Mouse (Mus musculus): Measurements from ENCODE around the gene Smagp. TPM values are rescaled to one million over a fixed set of nuclear protein-coding genes. Genes with fewer than 3 reads are reported as not detected.

Gene Smagp
- total and polyA plus RNA-seq, 3 experiments = 0.55 to 7.0 (median 3.2) TPM

DNA sequence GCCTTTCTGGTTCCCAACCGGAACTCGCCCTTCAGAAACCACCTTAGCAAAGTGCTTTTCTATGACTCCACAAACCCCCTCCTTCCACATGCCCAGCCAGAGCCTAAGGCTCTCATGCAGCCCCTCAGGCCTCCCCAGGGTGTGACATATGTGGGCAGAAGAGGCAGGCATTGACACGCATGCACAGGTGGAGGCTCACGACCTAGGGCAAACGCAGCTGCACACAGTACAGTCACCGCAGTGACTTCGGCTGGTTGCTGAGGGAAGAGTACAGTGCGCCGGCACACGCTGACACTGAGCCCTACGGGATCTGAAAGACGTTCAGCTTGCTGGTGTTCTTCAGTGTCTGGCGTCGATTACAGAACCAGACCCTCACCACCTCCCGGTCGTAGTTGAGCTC is 58.8 kb downstream of the Smagp start:
- Histone ChIP-seq H3K27me3 (replicated peaks) (no peaks in the 10 kb centered on the region), H3K79me2 (replicated peaks; ENCODE audit: control insufficient read depth, extremely low read depth, insufficient read depth, poor library complexity, severe bottlenecking) (no peaks in the 10 kb centered on the region), H3K36me3 (replicated peaks in 1 of 2; ENCODE audit: control insufficient read depth in 1 of 2, insufficient read depth in 1 of 2, low read length in 1 of 2) (peaks cover 0 to 20% of the 10 kb centered on the region in 2 experiments), H3K27ac (ENCODE audit: insufficient read depth, low read depth) (no peak overlapping the region), H3K4me3 (replicated peaks in 1 of 3; ENCODE audit: low read depth in 2 of 3, low read length in 2 of 3, poor library complexity in 1 of 3) (no peak overlapping the region), H3K9ac (ENCODE audit: insufficient read depth, low read depth) (no peak overlapping the region), H3K9me3 (replicated peaks; ENCODE audit: low read length) (no peaks in the 10 kb centered on the region), H3K4me2 (ENCODE audit: insufficient read depth, low read depth, poor library complexity, severe bottlenecking) (no peak overlapping the region), H3K4me1 (ENCODE audit: control insufficient read depth in 1 of 2, insufficient read depth in 2 of 2) (no peaks in the 10 kb centered on the region)
- dilution Hi-C loops (cut with MboI; ENCODE audit: extremely low pct_ligation_motif_present, extremely low pct_unique_long_range_greater_than_20kb, low sequenced_read_pairs) (no loop called here), in situ Hi-C loops (cut with MboI; ENCODE audit: low pct_ligation_motif_present, low pct_unique_long_range_greater_than_20kb, low sequenced_read_pairs) (no loop called here)
- TF ChIP-seq SMC3 (IDR thresholded peaks at IDR 0.05; ENCODE audit: low read depth, low read length) (no peak), HCFC1 (IDR thresholded peaks at IDR 0.05; ENCODE audit: low read depth, low read length) (no peak), GABPA (IDR thresholded peaks at IDR 0.05; ENCODE audit: insufficient replicate concordance, low read depth, low read length) (no peak), MXI1 (IDR thresholded peaks at IDR 0.05; ENCODE audit: low read depth, low read length) (no peak), EP300 (IDR thresholded peaks at IDR 0.05; ENCODE audit: low read length) (no peak), MAFK (IDR thresholded peaks at IDR 0.05; ENCODE audit: insufficient replicate concordance, low read length) (no peak)
- DNase-seq (ENCODE audit: extremely low read depth) = no peak

DNA sequence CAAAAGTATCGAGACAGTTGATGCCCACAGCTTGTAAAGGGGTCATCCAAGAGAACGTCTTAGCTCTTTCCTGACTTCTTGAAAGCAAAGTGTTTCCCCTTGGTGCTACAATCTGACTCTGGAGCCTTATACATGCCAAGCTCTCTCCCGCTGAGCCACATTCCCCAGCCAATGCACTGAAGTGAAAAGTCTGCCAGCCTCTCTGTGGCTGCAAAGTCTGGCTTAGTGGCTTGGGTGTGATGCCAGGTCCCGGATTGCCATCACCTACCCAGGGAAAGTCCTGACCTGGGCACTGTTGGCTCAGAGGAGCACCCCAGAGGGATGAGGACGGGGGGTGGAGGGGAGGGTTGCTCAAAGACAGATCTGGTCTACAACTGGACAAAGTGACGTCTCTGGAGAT is 59.9 kb downstream of the Smagp start:
- in situ Hi-C loops (cut with MboI; ENCODE audit: low pct_ligation_motif_present, low pct_unique_long_range_greater_than_20kb, low sequenced_read_pairs) = no loop called here
- TF ChIP-seq NELFE (IDR thresholded peaks at IDR 0.05; ENCODE audit: low read depth, low read length) (no peak), E2F4 (IDR thresholded peaks at IDR 0.05; ENCODE audit: insufficient replicate concordance, low read depth, low read length) (no peak)

DNA sequence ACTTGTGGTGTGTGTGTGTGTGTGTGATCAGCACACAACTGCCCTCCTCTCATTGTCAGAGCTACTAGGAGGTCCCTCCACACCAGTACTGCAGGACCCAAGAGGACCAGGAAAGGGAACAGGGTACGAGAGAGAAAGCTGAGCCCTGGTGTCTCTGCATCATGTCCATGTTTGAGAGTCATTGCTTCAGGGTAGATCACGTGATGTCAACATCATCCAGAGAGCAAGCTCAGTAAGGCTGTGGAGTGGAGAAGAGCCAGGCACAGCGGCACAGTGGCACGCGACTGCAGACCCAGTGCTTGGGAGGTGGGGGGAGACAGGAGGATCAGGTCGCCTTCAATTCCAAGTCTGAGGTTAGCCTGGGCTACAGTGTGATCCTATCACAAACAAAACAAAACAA is 60.3 kb downstream of the Smagp start:
- Histone ChIP-seq H3K27me3 (replicated peaks) (no peaks in the 10 kb centered on the region), H3K4me1 (ENCODE audit: control insufficient read depth in 1 of 2, insufficient read depth in 2 of 2) (no peaks in the 10 kb centered on the region), H3K4me3 (replicated peaks in 1 of 3; ENCODE audit: low read depth in 2 of 3, low read length in 2 of 3, poor library complexity in 1 of 3) (no peak overlapping the region), H3K9me3 (replicated peaks; ENCODE audit: low read length) (no peaks in the 10 kb centered on the region), H3K9ac (ENCODE audit: insufficient read depth, low read depth) (no peak overlapping the region), H3K4me2 (ENCODE audit: insufficient read depth, low read depth, poor library complexity, severe bottlenecking) (no peak overlapping the region), H3K36me3 (replicated peaks in 1 of 2; ENCODE audit: control insufficient read depth in 1 of 2, insufficient read depth in 1 of 2, low read length in 1 of 2) (peaks cover 0 to 19% of the 10 kb centered on the region in 2 experiments), H3K27ac (ENCODE audit: insufficient read depth, low read depth) (no peak overlapping the region), H3K79me2 (replicated peaks; ENCODE audit: control insufficient read depth, extremely low read depth, insufficient read depth, poor library complexity, severe bottlenecking) (no peaks in the 10 kb centered on the region)
- dilution Hi-C loops (cut with MboI; ENCODE audit: extremely low pct_ligation_motif_present, extremely low pct_unique_long_range_greater_than_20kb, low sequenced_read_pairs) = no loop called here
- TF ChIP-seq MAFK (IDR thresholded peaks at IDR 0.05; ENCODE audit: insufficient replicate concordance, low read length) (no peak), USF2 (conservative IDR thresholded peaks at IDR 0.05; ENCODE audit: low read depth, low read length) (no peak), KAT2A (IDR thresholded peaks at IDR 0.05; ENCODE audit: insufficient replicate concordance, low read length) (no peak), SMC3 (IDR thresholded peaks at IDR 0.05; ENCODE audit: low read depth, low read length) (no peak), ELF1 (IDR thresholded peaks at IDR 0.05; ENCODE audit: low read depth, low read length) (no peak)
- no peak for DNase-seq (ENCODE audit: extremely low read depth)
- in situ Hi-C loops (cut with MboI; ENCODE audit: low pct_ligation_motif_present, low pct_unique_long_range_greater_than_20kb, low sequenced_read_pairs) = no loop called here

More for the DNA sequence above, 59.9 kb downstream of the Smagp start:
- Histone ChIP-seq H3K9me3 (replicated peaks; ENCODE audit: low read length) (no peaks in the 10 kb centered on the region), H3K27me3 (replicated peaks) (no peaks in the 10 kb centered on the region), H3K4me1 (ENCODE audit: control insufficient read depth in 1 of 2, insufficient read depth in 2 of 2) (no peaks in the 10 kb centered on the region), H3K4me2 (ENCODE audit: insufficient read depth, low read depth, poor library complexity, severe bottlenecking) (no peak overlapping the region), H3K9ac (ENCODE audit: insufficient read depth, low read depth) (no peak overlapping the region), H3K27ac (ENCODE audit: insufficient read depth, low read depth) (no peak overlapping the region), H3K79me2 (replicated peaks; ENCODE audit: control insufficient read depth, extremely low read depth, insufficient read depth, poor library complexity, severe bottlenecking) (no peaks in the 10 kb centered on the region), H3K4me3 (replicated peaks in 1 of 3; ENCODE audit: low read depth in 2 of 3, low read length in 2 of 3, poor library complexity in 1 of 3) (no peak overlapping the region), H3K36me3 (replicated peaks in 1 of 2; ENCODE audit: control insufficient read depth in 1 of 2, insufficient read depth in 1 of 2, low read length in 1 of 2) (peaks cover 0 to 19% of the 10 kb centered on the region in 2 experiments)
- DNase-seq (ENCODE audit: extremely low read depth) = no peak
- dilution Hi-C loops (cut with MboI; ENCODE audit: extremely low pct_ligation_motif_present, extremely low pct_unique_long_range_greater_than_20kb, low sequenced_read_pairs) = no loop called here
